Mouse (Mus musculus): ENCODE data around the gene Ankfn1.

DNA sequence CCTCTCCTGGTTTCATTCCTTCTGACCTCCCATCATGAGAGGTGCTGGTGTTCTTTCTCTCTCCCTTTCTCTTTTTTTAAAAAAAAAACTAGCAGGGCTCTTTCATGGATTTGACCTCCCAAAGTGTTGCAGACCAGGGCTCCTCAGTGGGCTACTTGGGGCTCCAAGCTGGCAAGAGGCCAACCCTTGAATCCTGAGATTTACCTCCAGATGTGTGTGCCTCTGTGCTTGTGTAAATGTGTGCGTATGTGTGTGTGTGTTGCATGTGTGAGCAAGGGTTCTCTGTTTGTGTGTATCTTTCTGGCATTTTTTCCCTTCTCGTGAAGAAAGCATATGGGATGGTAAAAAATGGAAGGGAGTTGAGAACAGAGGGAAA, 394.8 kb downstream of the Ankfn1 start:
- TF ChIP-seq CTCF (IDR thresholded peaks at IDR 0.05; ENCODE audit: low read depth, low read length) (no peak), POLR2A (IDR thresholded peaks at IDR 0.05; ENCODE audit: borderline replicate concordance, low read depth, low read length) (no peak)

Measured in bone marrow macrophage, adult 2 months (primary cell).